Mouse (Mus musculus) ES-E14 (cell line): ENCODE results near the gene Pfdn4. TPM values are rescaled to one million over a fixed set of nuclear protein-coding genes. Genes with fewer than 3 reads are reported as not detected.

ENCODE experiments used
- DNase-seq: peaks from one replicate; pipeline ENCODE4 v3.0.0-alpha.2; 2013; ENCODE audit warnings: low read depth, low spot score
- H3K27ac ChIP-seq: 2 replicates; pipeline ENCODE4 v1.5.1; 2012; ENCODE audit warnings: low read depth, mild to moderate bottlenecking, low read length, moderate library complexity, mixed read lengths; ENCODE audit not compliant: poor library complexity, insufficient read depth, severe bottlenecking
- H3K36me3 ChIP-seq: 2 replicates; pipeline ENCODE4 v1.6.1; 2012; ENCODE audit warnings: mild to moderate bottlenecking, low read length, moderate library complexity, mixed read lengths; ENCODE audit not compliant: control insufficient read depth, poor library complexity, insufficient read depth, severe bottlenecking
- H3K4me1 ChIP-seq, 2 experiments: fragments of 150-350 bp in 1 of 2; sonication (generic) in 1 of 2; 2 replicates each; pipeline ENCODE4 v1.6.1; 2012; ENCODE audit warnings: low read length in 2 of 2, mild to moderate bottlenecking in 1 of 2, mixed read lengths in 1 of 2; ENCODE audit not compliant: control insufficient read depth in 2 of 2, insufficient read depth in 2 of 2, poor library complexity in 1 of 2
- H3K4me3 ChIP-seq, 2 experiments: fragments of 150-350 bp in 1 of 2; sonication (generic) in 1 of 2; 2 replicates each; pipeline ENCODE4 v1.5.1; 2012; ENCODE audit warnings: low read length in 2 of 2, low read depth in 1 of 2, mild to moderate bottlenecking in 1 of 2, mixed read lengths in 1 of 2; ENCODE audit not compliant: insufficient read depth in 1 of 2, poor library complexity in 1 of 2, severe bottlenecking in 1 of 2
- H3K9ac ChIP-seq: 2 replicates; pipeline ENCODE4 v1.6.1; 2012; ENCODE audit warnings: low read depth, mild to moderate bottlenecking, low read length, mixed read lengths; ENCODE audit not compliant: poor library complexity, insufficient read depth, severe bottlenecking
- H3K9me3 ChIP-seq: fragments of 150-350 bp; sonication (generic); 2 replicates; pipeline ENCODE4 v1.6.1; 2012; ENCODE audit warnings: low read depth, mild to moderate bottlenecking, low read length; ENCODE audit not compliant: control insufficient read depth, insufficient read depth
- CHD2 ChIP-seq: IDR thresholded peaks from 2 replicates; pipeline ENCODE4 v1.6.1; 2014; ENCODE audit warnings: mild to moderate bottlenecking, low read depth, low read length, inconsistent platforms
- HCFC1 ChIP-seq: IDR thresholded peaks from 2 replicates; pipeline ENCODE4 v1.6.1; 2012; ENCODE audit warnings: low read length, inconsistent platforms, borderline replicate concordance; ENCODE audit not compliant: insufficient read depth
- MAFK ChIP-seq: IDR thresholded peaks from 2 replicates; pipeline ENCODE4 v1.6.1; 2014; ENCODE audit warnings: mild to moderate bottlenecking, low read depth, low read length, inconsistent platforms; ENCODE audit not compliant: insufficient read depth
- ZC3H11A ChIP-seq: IDR thresholded peaks from 2 replicates; pipeline ENCODE4 v1.6.1; 2012; ENCODE audit warnings: low read depth, mild to moderate bottlenecking, inconsistent platforms, low read length, borderline replicate concordance
- ZNF384 ChIP-seq: IDR thresholded peaks from 2 replicates; pipeline ENCODE4 v1.6.1; 2012; ENCODE audit warnings: low read depth, low read length, inconsistent platforms
- in situ Hi-C, 2 experiments: fragments of 600-800 bp; cut with MboI; formaldehyde crosslinking; loops; one replicate each; pipeline ENCODE4 v1.15.1; 2025; ENCODE audit warnings: low sequenced_read_pairs in 2 of 2, inconsistent platforms in 1 of 2; ENCODE audit not compliant: unreplicated experiment in 2 of 2
- total RNA-seq: library from RNA; depleted of rRNA; stranded (reverse); fragments of 300-350 nt; gene quantifications from 2 replicates; pipeline ENCODE4 v1.2.3, GENCODE M21; 2012

Gene Pfdn4
- total RNA-seq, 1 experiment = 72.6 TPM

GRCm38 (mm10) chr2:170476643-170477042, 19.6 kb upstream of the Pfdn4 start:
- Histone ChIP-seq H3K9ac (no peak overlapping the region), H3K4me3 (no peak overlapping the region), H3K4me1 (no peaks in the 10 kb centered on the region), H3K36me3 (no peaks in the 10 kb centered on the region), H3K9me3 (no peaks in the 10 kb centered on the region), H3K27ac (no peak overlapping the region)
- in situ Hi-C loops = no loop called here
- TF ChIP-seq ZNF384 (no peak), MAFK (no peak)
- DNase-seq = no peak

GRCm38 (mm10) chr2:170482019-170482540, 14.1 kb upstream of the Pfdn4 start:
- no peak for DNase-seq
- H3K9ac ChIP-seq = no peak overlapping the region
- no peaks in the 10 kb centered on the region for H3K36me3 ChIP-seq
- no peaks in the 10 kb centered on the region for H3K4me1 ChIP-seq
- no peak for TF ChIP-seq HCFC1
- no peak for TF ChIP-seq CHD2
- no peak for TF ChIP-seq ZC3H11A
- TF ChIP-seq ZNF384 = no peak
- TF ChIP-seq MAFK = no peak
- H3K9me3 ChIP-seq = no peaks in the 10 kb centered on the region
- H3K27ac ChIP-seq = no peak overlapping the region
- H3K4me3 ChIP-seq = no peak overlapping the region
- in situ Hi-C loops = no loop called here

DNA sequence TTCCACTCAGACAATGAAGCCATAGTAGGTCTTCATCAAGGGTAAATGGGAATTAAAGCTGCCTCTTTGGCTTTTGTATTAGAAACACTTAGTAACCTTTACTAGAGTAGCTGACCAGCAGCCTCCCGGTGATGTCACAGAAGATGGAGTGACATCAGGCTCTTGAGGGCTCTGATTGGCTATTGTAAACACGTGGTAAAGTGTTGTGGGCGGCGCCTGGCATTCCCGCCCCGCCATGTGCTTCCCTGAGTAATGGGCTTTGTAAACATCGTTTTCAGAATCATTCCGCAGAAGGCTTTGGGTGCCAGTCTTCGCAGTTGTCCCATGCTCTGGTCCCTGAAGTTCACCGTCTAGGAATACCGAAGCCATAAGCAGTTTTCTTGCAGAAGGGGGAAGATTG, 12.3 kb upstream of the Pfdn4 start:
- in situ Hi-C loops = no loop called here
- Histone ChIP-seq H3K4me3 (no peak overlapping the region), H3K4me1 (no peaks in the 10 kb centered on the region; a peak in 1 of 4 replicates), H3K27ac (no peak overlapping the region), H3K9ac (no peak overlapping the region), H3K36me3 (no peaks in the 10 kb centered on the region), H3K9me3 (no peaks in the 10 kb centered on the region)
- no peak for DNase-seq
- TF ChIP-seq ZNF384 (no peak), CHD2 (no peak), ZC3H11A (no peak), HCFC1 (no peak), MAFK (no peak)

- DNase-seq = no peak
- TF ChIP-seq MAFK (no peak), CHD2 (no peak)
- in situ Hi-C loops = no loop called here
- H3K9ac ChIP-seq = no peak overlapping the region
- H3K27ac ChIP-seq = no peak overlapping the region
- no peak overlapping the region for H3K4me3 ChIP-seq
- no peaks in the 10 kb centered on the region for H3K9me3 ChIP-seq
- no peaks in the 10 kb centered on the region for H3K36me3 ChIP-seq
- H3K4me1 ChIP-seq = peaks cover 0 to 3% of the 10 kb centered on the region in 2 experiments; a peak in 1 of 4 replicates
Measured at GRCm38 (mm10) chr2:170487202-170487601, 9.0 kb upstream of the Pfdn4 start.

DNA sequence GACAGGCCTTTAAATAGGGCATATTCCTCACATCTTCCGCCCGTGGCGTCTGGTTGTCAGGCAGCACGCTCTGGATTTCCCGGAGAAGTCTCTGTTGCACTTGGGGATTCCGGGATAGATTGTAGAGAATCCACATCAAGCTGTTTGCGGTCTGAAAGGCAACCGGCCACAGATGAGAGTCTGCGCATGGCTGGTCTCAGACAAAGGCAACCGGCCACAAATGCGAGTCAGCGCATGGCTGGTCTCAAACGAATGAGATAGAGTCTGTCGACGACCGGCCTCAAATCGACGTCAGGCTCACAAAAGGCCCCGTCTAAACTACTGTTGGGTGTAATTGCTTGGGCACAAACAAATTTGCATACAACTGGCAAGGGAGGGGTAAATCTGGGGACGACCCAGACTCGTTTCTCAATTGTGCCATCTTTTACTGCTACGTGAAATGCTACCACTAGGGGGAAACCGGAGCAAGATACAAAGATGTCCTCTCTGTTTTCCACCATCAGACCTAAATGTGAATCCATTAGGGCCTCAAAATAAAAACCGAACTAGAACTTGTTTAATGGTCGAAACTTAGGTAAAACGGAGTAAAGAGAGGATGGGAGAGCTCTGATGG, 8.2 kb upstream of the Pfdn4 start:
- in situ Hi-C loops = no loop called here
- no peak overlapping the region for H3K4me3 ChIP-seq
- no peak overlapping the region for H3K9ac ChIP-seq
- no peak overlapping the region for H3K27ac ChIP-seq
- no peak for TF ChIP-seq HCFC1
- TF ChIP-seq ZNF384 = no peak
- TF ChIP-seq CHD2 = no peak
- H3K4me1 ChIP-seq = peaks cover 0 to 3% of the 10 kb centered on the region in 2 experiments; a peak in 1 of 4 replicates
- DNase-seq = no peak
- H3K9me3 ChIP-seq = no peaks in the 10 kb centered on the region
- H3K36me3 ChIP-seq = no peaks in the 10 kb centered on the region
